Mouse (Mus musculus): ENCODE data around the gene Sgsm1.

Gene Sgsm1

DNA sequence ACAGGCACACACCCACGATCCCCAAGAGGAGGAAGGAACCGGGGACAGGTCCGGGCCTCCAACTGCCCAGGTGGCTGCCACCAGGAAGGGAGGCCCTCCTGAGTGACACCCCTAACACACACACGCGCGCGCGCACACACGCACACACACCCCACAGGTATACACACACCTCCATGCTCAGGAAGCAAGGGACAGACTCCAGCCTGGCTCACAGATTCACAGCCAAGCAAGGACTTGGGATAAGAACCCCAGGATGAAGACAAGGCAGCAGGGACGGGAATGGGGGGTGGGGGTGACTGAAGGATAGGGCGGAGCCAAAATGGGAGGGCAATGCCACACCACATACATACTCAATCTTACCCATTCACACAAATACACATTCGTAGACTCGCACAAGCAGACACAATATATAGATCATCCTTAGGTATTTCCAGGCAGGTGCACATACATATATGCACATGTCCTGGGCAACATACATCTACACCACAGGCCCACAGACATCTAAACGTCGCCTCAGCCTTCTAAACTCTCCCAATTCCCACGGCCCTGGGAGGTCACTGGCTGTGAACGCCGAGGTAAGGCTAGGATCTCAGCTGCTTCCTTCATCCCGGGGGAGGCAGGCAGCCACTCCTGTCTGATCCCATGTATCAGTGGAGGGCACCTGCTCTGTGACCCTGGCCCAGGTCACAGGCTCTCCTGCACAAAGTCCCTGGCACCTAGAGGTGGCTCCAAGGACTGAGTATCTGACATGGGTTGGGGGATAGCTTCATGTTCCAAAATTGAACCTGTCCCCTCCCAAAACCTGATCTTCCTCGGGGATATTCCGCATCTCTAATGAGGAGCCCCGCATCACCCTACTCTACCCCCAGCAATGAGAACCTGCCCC is 852 bp downstream of the Sgsm1 start:
- DNase-seq = no peak

DNA sequence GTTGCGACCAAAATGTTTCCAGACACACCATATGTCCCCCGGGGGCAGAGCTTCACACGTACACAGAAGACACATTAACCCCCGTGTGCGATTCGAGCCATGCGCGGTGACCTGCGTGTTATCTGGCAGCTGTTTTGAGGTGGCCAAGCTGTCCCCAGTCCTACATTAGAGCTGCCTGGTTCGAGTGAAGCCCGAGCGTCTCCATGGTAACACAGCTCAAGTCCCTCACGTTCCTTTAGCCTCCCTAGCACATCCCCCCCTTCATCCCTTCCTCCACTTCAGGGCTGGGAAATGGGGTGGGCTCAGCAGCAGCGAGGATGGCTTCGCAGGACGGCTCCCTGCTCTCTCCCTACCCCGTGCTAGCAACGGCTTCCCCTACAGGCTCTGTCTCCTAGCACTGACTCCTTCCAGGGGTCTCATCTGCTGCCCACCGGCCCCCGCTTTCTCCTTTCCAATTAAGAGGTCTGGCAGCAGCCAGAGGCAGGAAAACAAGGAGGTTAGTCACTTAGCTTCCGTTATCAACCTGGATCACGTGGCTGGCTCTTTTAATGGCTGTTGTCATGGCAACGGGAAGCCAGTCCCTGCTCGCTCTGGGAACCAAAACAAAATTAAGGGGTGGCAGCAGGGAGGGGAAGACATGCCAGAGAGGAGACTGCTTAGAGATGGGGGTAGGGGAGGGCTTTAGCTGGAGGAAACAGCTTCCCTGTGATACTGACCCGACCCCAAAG is 3.7 kb downstream of the Sgsm1 start:
- no peak for DNase-seq

DNA sequence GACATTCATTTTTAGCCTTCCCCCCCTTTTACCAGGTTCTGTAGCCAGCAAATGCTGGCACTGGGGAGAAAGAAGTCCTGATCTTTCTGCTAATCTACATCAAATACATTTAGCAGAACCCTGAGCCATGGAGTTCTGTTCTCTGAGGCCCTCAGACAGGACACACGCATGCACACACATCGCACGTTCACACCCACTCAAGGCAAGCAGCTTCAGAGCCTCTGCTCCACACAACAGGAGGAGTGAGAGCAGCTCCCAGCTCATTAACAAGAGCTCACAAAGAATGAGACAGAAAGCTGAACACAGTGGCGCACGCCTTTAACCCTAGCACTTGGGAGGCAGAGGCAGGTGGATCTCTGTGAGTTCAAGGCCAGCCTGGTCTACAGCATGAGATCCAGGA is 6.1 kb downstream of the Sgsm1 start:
- DNase-seq = no peak

DNA sequence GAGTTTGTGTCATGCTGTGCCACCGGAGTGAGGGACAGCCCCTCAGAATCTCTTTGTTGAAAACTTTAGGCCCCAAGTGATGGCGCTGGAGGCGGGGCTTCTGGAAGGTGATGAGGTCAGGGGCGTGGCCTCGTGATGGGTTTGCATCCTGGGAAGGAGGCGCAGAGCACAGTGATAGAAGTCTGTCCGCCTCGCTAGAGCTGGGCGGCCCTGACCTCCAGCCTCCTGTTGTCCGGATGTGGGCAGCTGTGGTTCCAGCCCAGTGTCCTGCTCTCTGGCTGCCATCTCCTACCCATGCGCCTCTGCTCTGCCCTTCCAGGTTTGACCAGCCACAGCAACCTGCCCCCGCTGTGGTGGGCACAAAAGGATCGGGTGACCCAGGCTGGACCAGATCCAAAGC is 8.7 kb downstream of the Sgsm1 start:
- no peak for DNase-seq

DNA sequence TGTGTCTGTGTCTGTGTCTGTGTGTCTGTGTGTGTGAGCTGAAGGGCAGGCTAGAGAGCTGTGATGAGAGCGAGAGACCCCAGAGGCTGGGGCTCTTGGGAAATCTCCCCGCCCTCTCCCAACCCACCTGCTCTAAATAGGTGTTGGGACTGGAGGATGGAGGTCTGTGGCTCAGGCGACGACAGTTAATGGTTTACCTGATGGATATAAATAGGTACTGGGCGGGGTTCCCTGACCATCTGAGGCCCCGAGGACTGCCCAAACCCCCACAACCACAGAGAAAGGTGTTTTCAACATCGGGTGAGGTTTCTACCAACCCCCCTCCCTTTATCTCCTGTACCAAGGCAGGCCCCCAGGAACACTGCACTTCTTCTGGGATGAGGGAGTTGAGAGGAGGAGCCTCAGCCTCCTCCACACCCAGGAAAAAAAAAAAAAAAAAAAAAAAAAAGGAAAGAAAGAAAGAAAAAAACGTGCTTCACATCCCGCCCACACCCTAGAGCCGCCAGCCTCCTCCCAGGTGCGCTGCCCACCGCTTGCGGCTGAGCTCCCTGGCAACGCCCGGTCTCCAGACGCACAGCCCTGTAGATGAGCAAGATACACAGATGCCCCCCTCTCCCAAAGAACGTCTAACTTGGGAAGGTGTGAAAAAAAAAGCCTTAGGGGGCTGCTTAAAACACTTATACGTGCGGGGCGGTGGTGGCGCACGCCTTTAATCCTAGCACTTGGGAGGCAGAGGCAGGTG is 10.3 kb downstream of the Sgsm1 start:
- no peak for DNase-seq

DNA sequence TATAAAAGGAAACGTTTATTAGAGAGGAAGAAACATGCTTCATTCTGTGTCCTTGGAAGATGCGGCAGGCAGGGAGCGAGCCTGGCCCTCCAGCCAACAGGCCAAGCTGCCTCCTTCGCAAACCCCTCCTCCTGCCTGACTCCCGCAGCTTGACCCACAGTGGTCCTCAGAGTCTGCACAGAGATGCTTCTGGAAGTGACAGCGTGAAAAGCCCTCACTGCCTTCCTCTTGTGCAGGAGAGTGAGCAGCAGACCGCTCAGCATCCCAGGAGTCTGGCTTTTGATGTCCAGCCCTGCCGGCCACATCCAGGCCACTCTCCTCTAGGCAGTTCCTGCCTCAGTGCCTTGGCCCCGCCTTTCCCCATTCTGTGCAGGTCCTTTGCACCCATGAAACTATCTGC is 11.2 kb downstream of the Sgsm1 start:
- DNase-seq = no peak

DNA sequence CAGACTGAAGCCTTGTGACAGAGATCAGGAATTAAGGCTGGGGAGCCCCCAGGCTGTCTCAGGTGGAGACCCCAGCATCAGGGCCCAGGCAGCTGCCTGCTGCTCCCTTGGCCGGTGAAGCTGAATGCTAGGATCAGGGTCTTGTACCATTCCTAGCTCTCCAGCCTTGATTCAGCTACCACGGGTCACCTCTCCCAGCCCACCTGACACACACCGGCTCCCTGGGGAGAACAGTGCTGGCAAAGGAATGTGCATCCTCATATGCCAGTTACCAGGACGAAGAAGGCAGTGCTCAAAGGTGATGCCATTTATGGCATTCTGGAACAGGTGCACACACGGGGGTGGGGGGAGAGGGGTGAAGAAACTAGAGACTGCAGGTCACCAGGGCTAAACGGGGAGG is 11.8 kb downstream of the Sgsm1 start:
- DNase-seq = no peak

DNA sequence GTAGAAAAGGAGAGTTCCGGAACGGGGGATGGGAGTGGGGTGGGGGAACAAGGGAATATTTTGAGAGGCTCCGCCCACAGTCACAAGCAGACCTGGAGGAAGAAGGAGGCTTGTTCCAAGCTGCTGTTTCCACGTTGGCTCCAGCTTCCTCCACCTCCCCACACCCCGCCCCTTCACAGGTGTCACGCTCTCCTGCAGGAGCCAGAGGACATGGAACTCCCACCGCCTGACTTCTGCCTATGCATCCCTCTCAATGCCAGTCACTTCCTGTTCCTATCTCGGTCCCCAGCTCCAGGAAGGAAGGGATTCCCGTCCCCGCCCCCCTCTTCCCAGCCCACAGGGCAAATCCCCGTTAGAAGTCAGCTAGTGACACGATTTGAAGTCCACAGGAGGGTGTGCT is 12.5 kb downstream of the Sgsm1 start:
- no peak for DNase-seq

DNA sequence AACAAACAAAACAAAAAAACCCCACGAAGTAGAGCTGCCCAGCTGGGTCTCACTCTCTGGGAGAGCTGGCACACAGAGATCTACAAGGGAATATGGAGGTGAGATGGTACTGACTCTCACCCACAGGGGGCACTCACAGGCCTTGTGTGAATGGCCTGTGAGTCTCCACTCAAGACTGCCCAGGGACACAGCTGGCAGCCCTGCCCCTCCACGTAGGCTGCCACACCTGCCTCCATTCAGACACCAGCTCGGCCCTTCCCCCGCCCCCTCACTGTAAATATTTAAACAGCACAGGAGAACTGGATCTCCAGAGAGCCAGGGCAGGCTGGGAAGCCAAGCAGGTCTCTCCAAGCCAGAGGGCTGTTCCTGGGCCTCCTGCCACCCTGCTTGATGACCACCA is 14.8 kb downstream of the Sgsm1 start:
- no peak for DNase-seq

DNA sequence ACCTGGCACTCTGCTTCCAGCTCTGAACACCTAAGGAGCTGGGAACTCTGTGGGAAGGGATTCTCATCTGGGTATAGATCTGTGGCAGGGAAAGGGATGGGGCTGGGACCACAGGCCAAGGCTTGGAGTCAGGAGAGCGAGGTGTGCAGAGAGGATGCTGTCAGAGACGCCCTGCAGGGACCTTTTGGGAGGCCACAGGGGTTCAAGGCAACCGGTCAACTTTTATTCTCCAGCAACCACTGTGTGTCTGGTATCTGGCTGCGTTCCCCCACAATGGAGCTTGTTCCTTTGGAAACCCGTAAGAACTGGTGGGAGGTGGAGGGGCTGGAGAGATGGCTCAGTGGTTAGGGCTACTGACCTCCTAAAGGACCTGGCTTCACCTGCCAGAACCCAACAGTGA is 16.0 kb downstream of the Sgsm1 start:
- no peak for DNase-seq

DNA sequence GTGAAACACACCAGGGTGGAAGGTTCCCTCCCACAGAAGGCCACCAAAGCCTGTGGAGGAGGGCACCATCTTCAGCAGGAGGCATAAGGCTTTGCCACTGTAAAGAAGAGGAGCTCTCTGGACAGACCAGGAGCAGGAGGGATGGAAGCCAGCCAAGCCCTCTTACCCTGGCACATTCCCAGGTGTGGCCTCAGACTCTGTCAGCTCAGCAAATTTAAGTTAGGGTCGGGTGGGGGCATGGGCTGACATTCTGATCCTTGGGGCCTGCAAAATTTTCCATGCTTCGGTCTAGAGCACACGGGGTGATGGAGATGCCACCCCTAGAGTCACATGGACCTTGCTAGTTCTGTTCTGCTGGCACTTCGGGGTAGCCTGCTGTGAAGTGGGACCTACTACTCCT is 17.1 kb downstream of the Sgsm1 start:
- no peak for DNase-seq

DNA sequence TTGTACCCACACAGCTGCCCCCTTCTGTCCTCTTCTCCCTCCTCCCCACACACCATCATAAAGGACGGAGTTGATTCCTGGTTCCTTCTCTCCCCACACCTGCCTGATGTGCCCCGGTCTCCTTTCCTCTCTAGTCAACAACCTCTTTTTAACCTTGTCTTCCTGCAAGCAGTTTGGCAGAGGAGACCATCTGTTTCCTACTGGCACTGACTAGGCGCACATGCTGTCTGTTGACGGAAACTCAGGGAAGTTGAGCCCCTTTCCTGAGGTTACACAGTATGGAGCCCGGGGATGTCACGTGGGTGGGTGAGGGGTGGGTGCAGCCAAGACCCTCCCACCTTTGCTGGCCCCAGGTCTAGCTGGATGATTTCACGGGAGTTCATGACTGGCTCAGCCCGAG is 17.8 kb downstream of the Sgsm1 start:
- no peak for DNase-seq

DNA sequence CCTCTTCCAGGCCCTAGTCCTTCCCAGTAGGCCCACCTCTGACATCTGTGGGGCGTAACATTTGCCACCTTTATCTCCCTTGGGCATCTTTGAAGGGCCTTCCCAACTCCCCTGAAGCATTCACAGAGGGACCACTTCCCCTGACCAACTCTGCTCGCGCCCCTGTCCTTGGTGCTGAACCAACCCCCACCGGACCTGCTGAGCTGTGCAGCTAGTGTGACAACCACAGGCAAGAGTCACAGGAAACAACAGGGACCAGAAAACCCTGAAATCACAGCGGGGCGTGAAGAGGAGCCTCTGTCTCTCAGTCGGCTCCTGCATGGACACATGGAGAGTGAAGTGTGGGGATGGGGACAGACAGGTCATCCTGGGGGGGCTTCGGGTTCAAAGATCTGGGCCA is 18.4 kb downstream of the Sgsm1 start:
- DNase-seq = no peak

DNA sequence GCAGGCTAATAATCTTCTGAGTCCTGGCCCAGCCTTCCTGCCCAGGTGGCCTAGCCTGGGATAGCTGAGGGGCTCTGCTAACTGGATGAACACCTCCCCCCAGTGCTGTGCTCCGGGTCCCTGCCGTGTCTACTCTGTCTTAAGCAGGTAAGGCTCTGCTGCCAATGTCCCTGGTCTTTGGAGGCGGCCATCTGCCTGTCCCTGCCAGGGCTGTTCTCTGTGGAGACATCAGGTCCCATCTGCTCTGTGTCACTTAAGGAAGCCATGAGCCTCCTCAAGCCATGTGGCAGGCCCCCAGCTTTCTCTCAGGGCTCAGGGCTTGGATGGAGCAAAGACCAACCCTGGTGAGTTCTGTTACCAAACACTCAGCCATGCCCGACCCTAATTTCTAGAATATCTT is 19.5 kb downstream of the Sgsm1 start:
- no peak for DNase-seq

DNA sequence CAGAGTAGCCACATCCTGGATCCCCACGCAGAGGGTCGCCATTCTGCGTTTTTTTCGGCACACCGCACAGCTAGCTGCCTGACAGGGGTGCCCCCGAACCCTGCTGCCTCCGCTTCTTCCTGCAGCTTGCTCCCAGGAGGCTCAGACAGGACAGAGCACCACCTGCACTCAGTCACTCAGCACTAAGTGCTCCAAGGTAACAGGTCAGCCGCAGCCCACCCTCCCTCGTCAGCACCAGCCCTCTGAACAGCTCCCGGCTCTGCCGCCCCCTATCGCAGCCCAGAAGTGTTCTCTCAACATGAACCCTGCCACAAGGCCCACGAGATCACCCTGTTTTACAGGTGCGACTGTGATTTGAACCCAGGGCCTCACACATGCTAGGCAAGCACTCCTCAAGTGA is 20.4 kb downstream of the Sgsm1 start:
- DNase-seq = no peak

DNA sequence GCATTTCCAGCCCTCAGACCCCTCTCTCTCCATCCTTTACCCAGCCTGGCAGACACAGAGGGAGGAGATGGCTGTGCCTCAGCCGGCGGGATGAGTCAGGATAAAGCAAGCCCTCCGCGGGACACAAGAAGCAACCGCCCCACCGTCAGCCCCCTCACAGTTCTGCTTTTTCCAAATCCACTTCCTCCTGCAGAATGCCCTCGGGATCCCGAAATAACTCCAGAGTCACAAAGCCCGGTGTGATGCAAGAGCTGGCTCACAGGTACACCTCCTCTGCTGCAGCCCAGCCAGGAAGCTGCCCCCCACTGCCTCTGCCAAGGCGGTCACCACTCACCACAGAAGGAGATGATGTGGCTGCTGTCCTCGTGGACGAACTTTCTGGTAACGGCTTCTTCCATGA is 22.1 kb downstream of the Sgsm1 start:
- DNase-seq = no peak

DNA sequence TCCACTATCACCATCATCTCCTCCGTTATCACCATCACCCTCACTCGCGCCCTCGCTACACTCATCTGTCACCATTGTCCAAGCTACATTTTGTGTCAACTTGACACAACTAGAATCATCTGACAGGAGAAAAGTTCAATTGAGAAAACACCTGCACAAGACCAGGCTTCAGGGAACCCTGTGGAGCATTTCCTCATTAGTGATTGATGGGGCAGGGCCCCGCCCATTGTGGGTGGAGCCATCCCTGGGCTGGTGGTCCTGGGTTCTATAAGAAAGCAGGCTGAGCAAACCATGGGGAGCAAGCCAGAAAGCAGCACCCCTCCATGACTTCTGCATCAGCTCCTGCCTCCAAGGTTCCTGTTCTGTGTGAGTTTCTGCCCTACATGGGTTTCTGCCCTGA is 22.8 kb downstream of the Sgsm1 start:
- DNase-seq = no peak

DNA sequence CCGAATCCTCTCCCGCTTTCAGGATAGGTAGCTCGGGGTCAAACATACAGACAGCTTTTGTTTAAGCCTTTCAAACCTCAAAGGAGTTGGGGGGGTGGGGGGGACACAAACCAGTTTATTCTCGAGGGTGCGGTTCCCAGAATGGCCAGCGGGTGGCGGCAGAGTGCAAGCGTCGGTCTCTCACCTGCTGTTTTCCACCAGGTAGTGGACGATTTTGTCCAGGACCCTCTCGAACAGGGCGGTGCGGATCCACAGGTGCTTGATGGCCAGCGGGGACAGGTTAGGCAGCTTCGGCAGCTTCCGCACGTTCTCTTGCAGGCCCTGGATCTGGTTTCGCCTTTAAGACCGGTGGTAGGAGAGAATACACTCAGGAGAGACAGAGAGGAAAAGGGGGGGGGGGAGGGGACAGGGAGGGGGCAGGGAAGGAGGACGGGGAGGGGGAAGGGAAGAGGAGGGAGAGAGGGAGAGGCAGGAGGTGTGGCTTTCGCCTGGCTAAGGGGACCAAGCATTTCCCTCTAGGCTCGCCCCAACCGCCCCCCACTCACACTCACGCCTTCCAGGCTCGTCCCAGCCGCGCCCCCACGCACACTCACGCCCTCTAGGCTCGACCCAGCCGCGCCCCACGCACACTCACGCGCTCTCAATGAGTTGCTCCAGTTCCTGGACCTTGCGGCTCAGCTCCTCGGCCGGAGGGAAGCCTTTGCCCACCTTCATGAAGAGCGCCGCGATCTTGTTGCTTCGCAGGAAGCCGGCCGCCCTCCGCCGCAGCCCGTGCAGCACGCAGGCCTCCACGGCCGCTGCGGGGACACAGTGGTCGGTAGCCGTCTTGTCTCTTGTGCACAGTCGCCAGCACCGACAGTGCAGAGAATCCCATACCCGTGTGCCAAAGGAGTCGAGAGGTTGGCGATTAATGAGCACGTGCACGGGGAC is 23.7 kb downstream of the Sgsm1 start:
- DNase-seq = peak in 1 of 2 experiments; percentile 25

DNA sequence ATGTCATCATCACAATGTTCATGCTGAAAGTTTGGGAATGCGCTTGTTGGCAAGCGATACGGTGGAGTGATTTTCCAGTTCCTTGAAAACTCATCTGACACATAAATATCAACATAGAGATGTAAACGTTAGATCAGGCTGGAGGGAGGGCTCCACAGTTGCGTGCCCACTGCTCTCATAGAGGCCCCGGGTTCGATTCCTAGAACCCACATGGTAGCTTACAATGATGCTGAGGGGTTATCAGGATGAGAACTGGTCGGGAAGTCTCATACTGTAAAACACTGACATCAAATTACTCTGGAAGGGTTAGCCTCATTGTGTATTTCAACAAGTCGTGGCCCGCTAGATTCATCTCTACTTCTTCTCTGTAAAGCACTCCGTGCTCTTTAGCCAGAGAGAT is 24.5 kb downstream of the Sgsm1 start:
- DNase-seq = no peak

DNA sequence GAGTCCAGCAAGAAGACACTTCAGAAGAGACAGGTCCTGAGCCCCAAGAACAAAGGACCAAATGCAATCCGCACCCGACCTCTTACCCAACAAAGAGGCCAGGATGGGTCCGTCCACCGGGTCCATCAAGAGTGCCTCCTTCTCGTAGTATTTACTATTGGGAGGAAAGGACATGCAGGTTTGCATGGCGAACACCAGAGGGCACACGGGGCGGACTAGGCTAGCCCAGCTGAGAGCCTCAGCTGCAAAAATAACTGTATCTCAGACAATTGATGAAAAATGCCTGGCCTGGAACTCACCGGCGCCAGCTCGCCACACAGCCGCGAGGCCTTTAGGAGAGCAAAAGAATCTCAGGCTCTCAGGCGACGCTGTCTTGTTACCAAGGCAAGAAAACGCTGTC is 25.0 kb downstream of the Sgsm1 start:
- no peak for DNase-seq

DNA sequence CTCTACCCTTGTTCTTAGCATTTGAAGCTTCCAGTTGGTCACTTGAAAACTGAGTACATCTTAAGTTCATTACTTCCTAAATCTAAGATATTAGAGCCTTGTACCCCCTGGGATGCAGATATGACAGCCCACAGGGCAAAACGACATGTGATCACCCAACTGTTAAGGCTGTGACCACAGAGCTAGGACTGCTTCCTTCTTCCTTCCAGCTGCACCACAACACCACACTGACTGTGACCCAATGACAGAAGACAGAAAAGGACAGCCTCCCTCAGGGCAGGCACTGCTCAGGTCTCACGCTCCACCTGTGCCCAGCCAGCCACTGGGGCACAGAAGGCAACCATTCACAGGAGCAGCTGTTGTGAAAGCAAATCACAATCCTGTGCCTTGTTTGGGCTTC is 26.9 kb downstream of the Sgsm1 start:
- no peak for DNase-seq

DNA sequence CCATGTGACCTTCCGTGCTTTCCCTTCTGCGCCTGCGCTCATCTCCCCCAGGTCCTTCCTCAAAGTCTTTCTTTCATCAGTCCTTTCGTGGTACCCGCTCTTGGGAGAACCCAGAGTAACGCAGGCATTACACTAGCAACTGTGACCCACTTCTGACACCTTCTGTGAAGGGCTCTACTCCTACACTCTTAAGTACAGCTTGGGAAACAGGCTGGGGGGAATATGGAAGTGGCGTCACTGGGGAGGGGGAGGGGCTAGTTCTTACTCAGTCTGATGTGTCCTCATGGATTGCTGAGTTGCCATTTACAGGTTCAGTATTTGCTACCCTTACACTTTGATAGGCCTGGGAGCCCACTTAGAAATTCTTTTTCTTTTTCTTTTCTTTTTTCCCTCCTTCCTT is 29.0 kb downstream of the Sgsm1 start:
- DNase-seq = no peak
